Mouse (Mus musculus): ENCODE data around the gene Adamts7. TPM values are rescaled to one million over a fixed set of nuclear protein-coding genes. Genes with fewer than 3 reads are reported as not detected.

Adamts7 gene
- total RNA-seq, 2 experiments from 2014 or later = not detected

DNA sequence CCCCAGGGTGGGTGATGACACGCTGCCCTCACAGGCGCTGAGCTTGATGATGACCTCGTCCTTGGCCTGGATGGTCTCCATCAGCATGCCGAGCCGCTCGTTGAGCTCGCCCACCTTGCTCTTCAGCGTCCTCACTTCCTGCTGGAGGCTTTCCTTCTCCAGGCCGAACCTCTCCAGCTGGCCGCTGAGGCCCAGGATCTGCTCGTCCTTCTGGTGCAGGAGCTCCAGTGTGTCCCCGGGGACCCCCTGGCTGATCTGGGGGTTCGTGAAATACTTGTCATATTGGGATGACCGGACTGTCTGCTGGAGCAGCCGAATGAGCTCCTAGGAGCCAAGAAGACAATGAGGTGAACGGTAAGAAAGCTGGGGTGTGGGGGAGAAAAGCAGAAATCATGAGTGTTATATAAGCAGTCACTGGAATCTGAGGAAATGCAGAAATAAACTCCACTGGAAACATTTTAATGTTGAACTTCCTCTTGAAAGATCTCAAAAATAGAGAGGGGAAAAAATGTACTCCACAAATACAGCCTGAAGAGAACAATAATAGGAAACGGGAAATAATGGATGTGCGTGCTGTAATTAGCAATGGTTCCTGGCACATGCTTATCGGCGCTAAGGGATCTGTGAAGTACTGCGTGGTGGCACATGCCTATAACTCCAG, 63.3 kb downstream of the Adamts7 start:
- ATAC-seq (replicated peaks; ENCODE audit: low FRiP score, low TSS enrichment, poor library complexity, severe bottlenecking) = peak; percentile 32; the same call in 1 of the 2 replicates

DNA sequence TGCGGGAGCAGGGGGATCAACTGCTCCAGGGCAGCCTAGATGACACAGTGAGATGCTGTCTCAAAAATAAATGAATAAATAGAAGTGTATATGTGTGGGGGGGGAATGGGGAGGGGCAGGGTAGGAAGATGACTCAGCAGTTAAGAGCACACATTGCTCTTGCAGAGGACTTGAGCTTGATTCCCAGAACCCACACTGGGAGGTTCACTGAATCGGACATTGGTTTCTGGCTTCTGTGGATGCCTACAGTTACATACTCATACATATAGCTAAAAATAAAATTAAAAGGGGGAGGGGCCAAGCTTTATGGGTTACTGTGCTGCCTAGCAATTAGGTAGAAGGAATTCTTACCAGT, 63.9 kb downstream of the Adamts7 start:
- peak; percentile 27; the same call in 1 of the 2 replicates for ATAC-seq (replicated peaks; ENCODE audit: low FRiP score, low TSS enrichment, poor library complexity, severe bottlenecking)

DNA sequence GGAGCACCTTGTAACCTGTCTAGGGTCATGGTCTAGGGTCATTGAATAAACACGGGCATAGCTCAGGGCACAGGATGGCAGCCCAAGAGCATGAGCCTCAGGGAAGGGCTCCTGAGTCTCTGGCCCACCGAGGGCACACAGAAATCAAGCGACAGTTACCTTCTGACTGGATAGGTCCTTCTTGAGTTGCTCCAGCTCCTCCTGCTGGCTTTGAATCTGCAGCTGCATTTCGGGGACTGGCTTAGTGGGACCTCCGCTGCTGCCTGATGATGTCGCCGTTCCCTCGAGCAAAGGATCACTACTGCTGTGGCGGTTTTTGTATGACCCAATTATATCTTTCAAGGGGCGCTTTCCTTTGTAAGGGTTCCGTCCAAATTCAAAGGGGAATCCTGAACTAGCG, 64.3 kb downstream of the Adamts7 start:
- ATAC-seq (replicated peaks; ENCODE audit: low FRiP score, low TSS enrichment, poor library complexity, severe bottlenecking) = no peak

DNA sequence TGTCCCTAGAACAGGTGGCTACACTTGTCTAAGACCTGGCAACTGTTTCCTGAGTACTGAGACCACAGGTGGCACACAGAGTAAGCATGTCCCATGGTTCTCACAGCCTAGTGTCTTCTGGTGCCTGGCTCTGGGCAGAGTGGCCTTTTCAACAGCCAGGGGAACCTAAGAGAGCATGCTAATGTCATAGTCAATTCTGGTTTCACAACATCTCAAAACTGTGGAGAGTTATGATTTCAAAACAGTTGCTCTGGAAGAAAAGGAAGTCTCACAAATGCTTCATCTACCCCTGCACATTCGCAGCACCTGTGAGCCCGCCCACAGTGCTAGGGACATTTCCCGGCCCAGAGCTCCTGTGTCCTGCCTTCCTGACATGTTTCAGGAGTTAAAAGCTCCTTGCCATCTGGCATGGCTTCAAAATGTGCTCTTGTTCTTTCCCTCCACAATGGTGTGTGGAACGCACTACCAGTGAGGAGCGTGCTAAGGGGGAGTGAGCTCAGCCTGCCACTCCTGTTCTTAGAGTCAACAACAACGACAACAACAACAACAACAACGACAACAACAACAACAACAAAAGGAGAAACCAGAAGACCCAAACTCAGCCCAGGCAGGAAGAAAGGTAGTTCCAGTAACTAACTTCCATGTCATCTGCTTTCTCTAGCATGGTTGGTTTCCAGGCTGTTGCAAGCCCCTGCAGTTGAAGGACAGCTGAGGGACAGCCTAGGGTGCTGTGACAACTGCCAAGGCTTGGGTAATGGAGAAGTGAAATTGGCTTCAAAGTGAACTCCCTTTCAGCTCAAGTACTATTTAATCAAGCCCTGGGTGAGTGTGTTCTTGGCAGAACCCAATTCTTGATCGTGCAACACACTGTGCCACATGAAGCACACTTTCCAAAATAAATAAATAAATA, 70.2 kb downstream of the Adamts7 start:
- no peak for ATAC-seq (replicated peaks; ENCODE audit: low FRiP score, low TSS enrichment, poor library complexity, severe bottlenecking)

DNA sequence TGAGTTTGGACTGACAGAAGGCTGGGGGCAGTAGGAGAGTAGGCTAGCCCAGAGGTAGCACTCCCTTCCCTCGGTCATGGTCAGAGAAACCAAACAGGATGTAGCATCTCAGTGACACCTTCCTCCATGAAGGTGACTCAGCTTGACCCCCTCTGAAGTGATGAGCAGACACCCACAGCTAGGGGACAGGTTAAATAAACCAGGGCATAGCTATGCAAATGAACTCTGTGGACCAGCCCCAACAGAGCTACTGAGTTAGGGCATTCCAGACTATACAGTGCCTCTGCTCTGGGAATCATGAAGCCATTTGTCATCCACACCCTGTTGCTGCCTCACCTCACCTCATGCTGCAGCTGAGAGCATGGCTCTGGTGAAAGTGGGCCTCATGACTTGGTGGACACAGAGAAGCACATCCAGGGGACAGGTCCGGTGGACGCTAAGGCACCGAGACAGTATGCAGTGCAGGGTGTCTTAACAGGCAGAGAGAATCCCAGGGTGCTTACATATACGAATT, 71.1 kb downstream of the Adamts7 start:
- ATAC-seq (replicated peaks; ENCODE audit: low FRiP score, low TSS enrichment, poor library complexity, severe bottlenecking) = no peak

DNA sequence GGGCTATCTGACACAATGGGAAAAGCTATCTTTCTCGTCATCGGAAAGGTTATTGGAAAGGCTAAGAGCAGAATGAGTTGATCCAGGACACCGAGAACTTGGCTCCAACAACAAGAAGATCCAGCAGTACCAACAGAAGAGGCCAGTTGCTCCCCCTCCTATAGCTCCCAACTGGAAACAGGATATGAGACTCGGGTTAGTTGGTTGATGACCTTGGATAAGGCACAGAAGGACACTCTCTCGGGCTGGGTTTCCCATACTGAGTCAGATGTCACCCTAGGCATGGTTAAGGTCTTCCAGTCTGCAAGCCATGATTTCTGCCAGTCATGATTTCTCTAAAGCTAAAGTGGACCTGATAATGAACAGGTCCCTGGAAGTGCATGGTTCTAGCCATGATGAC, 71.9 kb downstream of the Adamts7 start:
- ATAC-seq (replicated peaks; ENCODE audit: low FRiP score, low TSS enrichment, poor library complexity, severe bottlenecking) = no peak

DNA sequence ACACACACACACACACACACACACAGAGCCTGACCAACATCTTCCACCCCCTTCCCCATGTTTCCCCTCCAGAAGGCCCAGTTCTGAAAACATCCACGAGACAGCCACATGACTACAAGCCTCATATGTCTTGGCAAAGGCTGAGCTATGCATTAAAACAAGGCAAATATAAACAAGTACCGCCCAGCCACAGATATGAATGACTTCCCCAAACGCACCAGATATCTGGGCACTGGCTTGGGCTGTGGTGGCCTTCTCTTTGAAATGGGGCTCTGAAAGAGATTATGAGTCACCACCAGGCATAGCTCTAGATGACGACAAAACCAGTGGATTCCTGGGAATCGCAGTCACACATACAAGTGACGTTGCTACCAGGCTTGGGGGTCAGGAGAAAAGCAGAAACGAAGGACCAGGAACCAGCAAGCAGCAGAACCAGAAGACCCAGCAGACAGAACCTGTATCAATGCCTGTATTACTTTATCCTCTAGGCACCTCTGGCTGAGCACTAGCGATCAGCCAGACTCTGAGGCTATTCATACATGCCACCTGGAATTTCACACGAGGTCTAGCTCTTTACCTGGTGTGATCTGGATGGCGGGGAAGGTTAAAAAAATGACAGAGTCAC, 72.5 kb downstream of the Adamts7 start:
- ATAC-seq (replicated peaks; ENCODE audit: low FRiP score, low TSS enrichment, poor library complexity, severe bottlenecking) = peak; percentile 25

DNA sequence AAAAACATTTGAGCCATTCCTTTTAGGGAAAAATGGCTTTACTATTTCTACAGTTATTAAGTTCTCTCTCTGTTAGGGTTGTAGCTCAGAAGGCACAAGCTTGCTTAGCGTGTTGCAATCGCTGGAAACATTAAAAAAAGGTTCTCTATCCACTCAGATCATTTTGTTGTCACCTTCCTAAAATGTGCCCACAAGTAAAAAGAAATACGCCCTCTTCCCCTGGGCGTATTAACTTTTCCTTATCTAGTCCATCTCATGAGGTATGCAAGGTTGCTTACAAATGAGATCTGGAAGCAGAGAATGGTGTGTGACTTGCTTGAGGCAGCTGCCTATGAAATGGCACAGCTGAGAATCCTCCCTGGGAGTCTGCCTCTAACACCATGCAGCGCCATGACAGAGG, 73.9 kb downstream of the Adamts7 start:
- peak; percentile 18 for ATAC-seq (replicated peaks; ENCODE audit: low FRiP score, low TSS enrichment, poor library complexity, severe bottlenecking)

DNA sequence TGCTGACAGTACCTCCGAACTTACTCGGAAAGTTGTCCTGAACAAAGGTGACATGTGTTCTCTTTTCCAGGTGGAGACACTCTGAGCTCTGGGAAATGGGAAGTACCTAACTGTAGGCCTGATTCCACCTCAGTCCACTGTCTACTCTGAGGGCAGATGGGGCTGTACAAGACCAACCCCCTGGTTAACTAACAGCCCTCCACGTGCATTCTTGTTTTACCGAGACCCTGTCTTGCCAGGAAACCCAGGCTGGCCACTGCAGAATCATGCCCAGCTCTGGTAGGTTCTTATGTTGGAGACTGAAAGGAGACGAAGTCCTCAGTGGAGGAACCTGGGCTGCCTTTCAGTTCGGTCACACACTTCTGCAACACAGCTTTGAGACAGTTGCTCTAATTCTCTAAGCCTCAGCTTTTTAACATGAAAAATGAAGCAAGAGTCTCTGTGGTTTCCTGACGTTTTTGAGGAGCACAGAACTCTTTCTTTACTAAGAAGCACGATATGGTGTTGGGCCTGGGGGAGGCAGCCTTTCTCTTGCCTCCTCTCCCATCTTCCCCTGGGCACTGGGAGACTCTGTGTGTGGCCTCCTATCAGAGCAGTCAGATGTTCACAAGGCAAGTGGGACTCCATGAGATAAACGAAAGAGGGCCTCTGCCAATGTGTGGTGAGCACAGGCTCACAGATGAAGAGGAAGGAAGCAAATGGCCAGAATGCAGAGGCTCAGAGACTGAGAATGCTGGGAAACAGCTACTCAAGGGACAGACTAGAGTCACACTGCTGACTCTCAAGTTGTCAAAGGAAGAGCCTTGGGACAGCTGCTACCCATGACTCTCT, 74.6 kb downstream of the Adamts7 start:
- peak; percentile 89 for ATAC-seq (replicated peaks; ENCODE audit: low FRiP score, low TSS enrichment, poor library complexity, severe bottlenecking)

DNA sequence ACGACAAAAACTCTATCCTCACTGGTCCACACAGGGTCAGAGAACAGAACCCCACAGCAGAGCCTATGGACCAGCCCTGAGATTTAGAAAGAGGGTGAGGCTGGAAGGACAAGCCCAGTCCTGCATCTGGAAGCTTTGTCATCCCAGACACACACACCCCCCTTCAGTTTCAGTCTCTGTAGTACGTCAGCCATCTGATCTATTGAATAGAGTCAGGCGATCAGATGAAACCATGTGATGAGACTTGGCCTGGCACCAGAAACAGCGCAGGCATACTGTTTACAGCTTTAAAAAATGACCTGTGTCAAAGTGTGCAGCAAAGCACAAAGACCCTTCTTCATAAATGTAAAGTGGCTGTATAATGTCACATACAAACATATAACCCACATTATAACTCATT, 77.7 kb downstream of the Adamts7 start:
- 0 out of 2 replicates have a peak, but pooled peaks have one; percentile 10 for ATAC-seq (replicated peaks; ENCODE audit: low FRiP score, low TSS enrichment, poor library complexity, severe bottlenecking)

DNA sequence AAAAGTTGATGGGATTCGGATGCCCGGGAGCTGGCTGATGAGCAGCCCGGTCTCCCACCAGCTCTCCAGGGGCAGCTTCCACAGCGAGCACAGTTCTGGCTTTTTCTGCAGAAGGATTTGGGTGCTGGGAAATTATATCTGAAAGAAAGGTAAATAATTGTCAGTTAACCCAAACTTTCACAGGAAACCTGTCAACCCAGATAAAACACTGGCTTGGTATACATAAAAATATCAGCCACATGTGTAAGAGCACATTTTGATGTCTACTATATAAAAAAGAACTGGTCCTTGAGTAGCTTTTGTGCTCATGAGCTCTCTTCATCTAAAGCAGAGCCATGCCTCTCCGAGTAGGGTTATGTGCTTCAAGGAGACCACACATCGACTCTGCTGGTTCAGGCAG, 78.2 kb downstream of the Adamts7 start:
- no peak for ATAC-seq (replicated peaks; ENCODE audit: low FRiP score, low TSS enrichment, poor library complexity, severe bottlenecking)

DNA sequence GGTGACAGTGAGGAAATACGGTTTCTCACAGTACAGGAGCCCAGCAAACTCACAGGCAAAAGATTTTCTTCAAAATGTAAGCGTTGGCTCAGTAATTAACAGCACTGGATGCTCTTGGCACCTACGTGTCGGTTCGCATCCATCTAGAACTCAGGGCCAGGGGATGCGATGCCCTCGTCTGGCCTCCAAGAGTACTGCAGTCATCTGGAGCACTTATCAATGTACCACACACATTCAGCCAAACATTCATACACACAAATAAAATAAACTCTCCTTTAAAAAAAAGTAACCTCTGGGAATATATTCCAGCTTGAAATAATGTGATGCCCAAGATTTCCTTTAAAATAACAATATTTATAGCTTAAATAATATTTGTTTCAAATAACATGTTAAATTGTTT, 78.7 kb downstream of the Adamts7 start:
- 0 out of 2 replicates have a peak, but pooled peaks have one; percentile 33 for ATAC-seq (replicated peaks; ENCODE audit: low FRiP score, low TSS enrichment, poor library complexity, severe bottlenecking)

DNA sequence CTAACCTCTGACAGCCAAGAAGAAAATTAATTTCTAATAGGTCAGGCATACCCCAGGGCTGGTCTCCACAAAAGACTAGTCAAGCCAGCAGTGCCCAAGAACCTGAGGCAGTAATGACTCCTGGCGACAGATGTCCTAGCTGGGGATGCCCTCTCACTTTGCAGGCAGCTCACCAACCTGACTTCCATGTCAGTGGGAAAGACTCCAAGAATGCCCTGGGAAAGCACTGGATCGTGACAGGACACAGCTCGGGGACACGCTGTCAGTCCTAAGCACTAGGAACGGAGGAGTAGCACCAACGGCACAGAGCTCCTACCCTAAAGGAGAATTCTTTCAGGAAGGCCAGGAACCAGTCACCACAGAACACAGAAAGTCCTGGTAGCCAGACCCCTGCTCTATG, 79.4 kb downstream of the Adamts7 start:
- ATAC-seq (replicated peaks; ENCODE audit: low FRiP score, low TSS enrichment, poor library complexity, severe bottlenecking) = no peak

DNA sequence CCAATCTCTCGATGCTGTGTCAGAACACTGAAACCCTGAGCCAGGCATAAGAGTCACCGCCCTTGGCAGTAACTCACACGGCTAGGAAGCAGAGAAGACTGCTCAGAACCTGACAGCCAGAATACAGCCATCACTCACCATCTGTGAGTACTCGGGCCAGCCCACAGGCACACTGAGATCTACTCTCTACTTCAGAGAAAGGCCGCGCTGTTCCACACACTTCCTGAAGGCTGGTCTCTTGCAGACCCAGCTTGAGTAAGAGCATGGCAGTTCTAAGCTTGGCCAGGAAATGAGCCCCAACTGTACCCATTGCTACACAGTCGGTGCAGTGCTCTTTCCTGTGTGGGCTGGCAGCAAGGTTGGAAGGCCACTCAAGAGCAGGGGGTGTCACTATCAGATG, 80.0 kb downstream of the Adamts7 start:
- peak; percentile 45 for ATAC-seq (replicated peaks; ENCODE audit: low FRiP score, low TSS enrichment, poor library complexity, severe bottlenecking)

DNA sequence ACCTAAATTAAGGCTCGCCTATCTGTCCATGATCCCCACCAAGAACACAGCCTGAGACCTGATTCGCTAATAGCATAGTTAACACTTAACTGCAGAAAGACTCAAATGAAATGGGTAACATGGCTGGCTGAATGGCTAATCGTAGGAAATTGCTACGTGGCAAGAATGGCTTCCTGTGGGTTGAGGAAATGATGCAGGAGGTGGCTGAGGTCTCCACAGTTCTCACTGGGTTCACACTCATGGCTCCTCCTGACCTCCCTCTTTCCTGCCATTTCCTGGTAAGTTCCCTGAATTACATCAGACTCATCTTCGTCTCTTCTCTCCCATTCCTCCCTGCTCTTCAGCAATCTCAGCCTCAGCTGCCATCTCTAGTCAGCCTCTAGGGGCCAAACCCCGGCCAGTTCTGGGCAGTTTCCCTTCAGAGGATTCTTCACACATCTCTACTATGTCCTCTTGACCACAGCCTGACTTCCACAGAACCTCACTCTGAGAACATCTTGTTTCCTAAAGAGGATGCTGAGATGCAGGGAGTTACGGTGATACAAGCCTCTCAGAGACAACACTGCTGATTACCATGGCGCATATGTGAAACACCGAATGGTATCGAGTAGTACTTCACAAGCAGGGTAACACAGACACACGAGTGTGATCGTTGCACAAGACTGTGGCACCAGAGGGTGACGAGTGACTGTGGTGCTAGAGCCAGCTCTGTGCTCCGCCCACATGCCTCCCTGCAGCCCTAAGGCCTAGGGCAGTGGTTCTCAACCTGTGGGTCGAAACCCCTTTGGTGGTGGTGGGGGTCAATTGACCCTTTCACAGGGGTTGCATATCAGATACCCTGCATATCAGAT, 81.7 kb downstream of the Adamts7 start:
- ATAC-seq (replicated peaks; ENCODE audit: low FRiP score, low TSS enrichment, poor library complexity, severe bottlenecking) = no peak

DNA sequence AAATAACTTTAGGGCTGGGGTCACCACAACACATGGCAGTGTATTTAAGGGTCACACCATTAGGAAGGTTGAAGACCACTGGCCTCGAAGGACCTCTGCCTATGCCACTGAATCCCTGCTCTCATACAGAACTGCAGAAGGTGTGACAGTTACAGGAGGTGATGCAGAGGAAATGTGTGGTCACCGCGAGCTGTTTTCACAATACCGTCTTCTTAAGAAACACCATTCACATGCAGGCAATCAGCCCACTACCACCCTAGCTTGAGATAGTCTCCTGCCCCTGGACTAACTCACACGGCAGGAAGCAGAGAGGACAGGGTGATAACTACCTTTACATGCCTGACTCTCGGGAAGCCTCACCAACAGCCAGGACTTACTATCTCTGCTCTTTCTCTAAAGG, 82.3 kb downstream of the Adamts7 start:
- ATAC-seq (replicated peaks; ENCODE audit: low FRiP score, low TSS enrichment, poor library complexity, severe bottlenecking) = no peak

DNA sequence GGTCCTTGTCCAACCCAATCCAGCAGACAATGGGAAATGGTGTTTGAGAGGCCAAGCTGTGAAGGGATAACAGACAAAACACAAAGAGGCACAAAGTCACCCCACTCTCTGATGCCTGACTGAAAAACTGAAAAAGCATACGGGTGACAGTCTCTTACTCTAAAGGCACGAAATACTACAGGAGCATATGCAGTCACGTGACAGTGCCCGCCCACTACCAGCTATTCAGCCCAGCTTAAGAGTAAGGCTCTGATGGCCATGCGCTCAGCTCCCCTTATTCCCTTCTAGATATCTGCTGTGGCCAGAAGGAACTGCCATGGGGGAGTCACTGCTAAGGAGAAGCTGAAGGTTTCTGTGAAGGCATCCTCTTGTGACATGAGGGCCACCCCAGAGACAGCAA, 82.9 kb downstream of the Adamts7 start:
- ATAC-seq (replicated peaks; ENCODE audit: low FRiP score, low TSS enrichment, poor library complexity, severe bottlenecking) = no peak

DNA sequence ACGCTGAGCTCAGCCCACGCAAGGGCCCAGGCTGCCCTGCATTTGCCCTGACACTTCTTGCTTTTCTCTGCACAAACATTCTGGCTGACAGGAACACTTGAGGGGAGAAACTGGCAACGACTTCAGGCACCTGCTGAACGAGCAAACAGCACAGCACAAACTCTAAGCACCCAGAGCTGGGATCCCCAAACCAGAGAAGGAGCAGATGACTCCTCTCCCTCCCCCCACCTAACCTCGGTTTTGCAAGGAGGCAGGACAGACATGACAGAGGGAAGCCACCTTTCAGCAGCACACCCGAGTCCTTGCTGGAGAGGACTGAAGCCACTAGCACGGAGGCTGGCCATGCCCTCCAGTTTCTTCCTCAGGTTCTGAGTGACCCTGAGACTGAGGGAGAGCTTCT, 84.4 kb downstream of the Adamts7 start:
- no peak for ATAC-seq (replicated peaks; ENCODE audit: low FRiP score, low TSS enrichment, poor library complexity, severe bottlenecking)

DNA sequence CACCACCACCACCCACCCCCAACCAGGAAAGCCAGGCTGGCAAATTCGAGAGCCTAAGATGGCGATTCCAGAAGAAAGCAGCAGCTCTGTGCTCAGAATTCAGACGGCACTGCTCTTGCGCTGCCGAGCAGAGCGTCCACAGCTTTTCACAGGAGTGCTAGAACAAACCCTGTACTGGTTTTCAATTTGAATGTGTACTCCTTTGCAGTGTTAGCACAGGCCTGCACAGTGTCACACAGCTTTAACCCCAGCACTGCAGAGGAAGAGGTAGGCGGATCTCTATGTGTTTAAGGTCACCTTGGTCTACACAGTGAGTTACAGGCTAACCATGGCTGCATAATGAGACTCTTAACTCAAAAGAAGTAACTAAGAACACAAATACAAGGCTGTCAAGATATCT, 85.5 kb downstream of the Adamts7 start:
- no peak for ATAC-seq (replicated peaks; ENCODE audit: low FRiP score, low TSS enrichment, poor library complexity, severe bottlenecking)
